Mouse (Mus musculus): ENCODE measurements around the gene Herc1.

Gene Herc1

GRCm38 (mm10) chr9:66521595-66521994, 171.3 kb downstream of the Herc1 start:
- no peak for DNase-seq (ENCODE audit: low spot score)

GRCm38 (mm10) chr9:66542785-66543184, 192.5 kb downstream of the Herc1 start:
- no peak for DNase-seq (ENCODE audit: low spot score)
